Comparison of ENCODE assay signal across 19 mouse cellular contexts in genomic region chr3:90582556-90582955, GRCm38 (mm10). TPM values are rescaled to one million over a fixed set of nuclear protein-coding genes. Genes with fewer than 3 reads are reported as not detected.
"Had no signal": no experiment of that assay in that cellular context is flagged by ENCODE, and none has a peak within 500 bp of the region (broad histone marks: within the 10 kb centered on the region; RNA-seq: fewer than 3 reads in every experiment).

No protein-coding gene starts in this region.

- H3K27ac ChIP-seq: neural tube, embryonic 13.5 days; neural tube, embryonic 15.5 days; stomach, embryonic 15.5 days; stomach, postnatal 0 days had no signal

- H3K4me1 ChIP-seq: neural tube, embryonic 13.5 days; neural tube, embryonic 15.5 days had no signal

- DNase-seq: right cerebral cortex, adult 18-20 months; right cerebral cortex, postnatal 14 days; right cerebral cortex, postnatal 25 days; spleen, adult 18-20 months; thymus, adult 18-20 months; thymus, adult 2 months had no signal

- H3K27me3 ChIP-seq: neural tube, embryonic 13.5 days; neural tube, embryonic 15.5 days; stomach, embryonic 15.5 days had no signal

- H3K36me3 ChIP-seq: neural tube, embryonic 13.5 days; neural tube, embryonic 15.5 days; stomach, embryonic 15.5 days had no signal

- H3K4me2 ChIP-seq: neural tube, embryonic 13.5 days; neural tube, embryonic 15.5 days; stomach, embryonic 15.5 days had no signal

- H3K9ac ChIP-seq: neural tube, embryonic 13.5 days; neural tube, embryonic 15.5 days; stomach, embryonic 15.5 days had no signal

- H3K4me3 ChIP-seq: neural tube, embryonic 13.5 days; neural tube, embryonic 15.5 days; stomach, embryonic 15.5 days had no signal

- H3K9me3 ChIP-seq: neural tube, embryonic 13.5 days; neural tube, embryonic 15.5 days; stomach, embryonic 15.5 days had no signal

RNA-seq across cellular contexts. Expression of gene S100a2, which starts 7.5 kb away (rescaled TPM):
- total RNA-seq: neutrophil, adult 5-6 weeks had no signal
- polyA plus RNA-seq: neural tube, embryonic 13.5 days; neural tube, embryonic 14.5 days; neural tube, embryonic 15.5 days; small intestine, adult 2 months; spleen, adult 2 months; stomach, embryonic 14.5 days; stomach, embryonic 15.5 days; testis, adult 2 months; thymus, adult 2 months; urinary bladder, adult 2 months had no signal

RNA-seq across cellular contexts. Expression of gene Gm42674, which starts 19.1 kb away (rescaled TPM):
- total RNA-seq: neutrophil, adult 5-6 weeks had no signal
- polyA plus RNA-seq: neural tube, embryonic 13.5 days; neural tube, embryonic 14.5 days; neural tube, embryonic 15.5 days; small intestine, adult 2 months; spleen, adult 2 months; stomach, embryonic 14.5 days; stomach, embryonic 15.5 days; stomach, embryonic 16.5 days; stomach, postnatal 0 days; testis, adult 2 months; thymus, adult 2 months; thymus, postnatal 0 days had no signal

RNA-seq across cellular contexts. Expression of gene S100a4, which starts 21.0 kb away (rescaled TPM):
- polyA plus RNA-seq: neural tube, embryonic 13.5 days; neural tube, embryonic 14.5 days had no signal

RNA-seq across cellular contexts. Expression of gene S100a3, which starts 22.2 kb away (rescaled TPM):
- polyA plus RNA-seq: small intestine, adult 2 months; testis, adult 2 months had no signal

RNA-seq across cellular contexts. Expression of gene S100a5, which starts 25.8 kb away (rescaled TPM):
- total RNA-seq: neutrophil, adult 5-6 weeks had no signal
- polyA plus RNA-seq: neural tube, embryonic 13.5 days; neural tube, embryonic 14.5 days; neural tube, embryonic 15.5 days; small intestine, adult 2 months; spleen, adult 2 months; testis, adult 2 months; thymus, adult 2 months had no signal
